Mouse (Mus musculus) spleen, adult 2 months (tissue): ENCODE measurements around the gene Hmga2.

ENCODE experiments used
- CTCF ChIP-seq: fragments of 200-500 bp; IDR thresholded peaks from 2 replicates; pipeline ENCODE4 v1.5.1; 2011; ENCODE audit warnings: mild to moderate bottlenecking, inconsistent platforms; ENCODE audit not compliant: insufficient read depth, insufficient read length, insufficient replicate concordance; ENCODE audit errors: extremely low read depth
- POLR2A ChIP-seq: fragments of 200-500 bp; IDR thresholded peaks from 2 replicates; pipeline ENCODE4 v1.6.1; 2011; ENCODE audit warnings: low read depth, low read length, inconsistent platforms

DNA sequence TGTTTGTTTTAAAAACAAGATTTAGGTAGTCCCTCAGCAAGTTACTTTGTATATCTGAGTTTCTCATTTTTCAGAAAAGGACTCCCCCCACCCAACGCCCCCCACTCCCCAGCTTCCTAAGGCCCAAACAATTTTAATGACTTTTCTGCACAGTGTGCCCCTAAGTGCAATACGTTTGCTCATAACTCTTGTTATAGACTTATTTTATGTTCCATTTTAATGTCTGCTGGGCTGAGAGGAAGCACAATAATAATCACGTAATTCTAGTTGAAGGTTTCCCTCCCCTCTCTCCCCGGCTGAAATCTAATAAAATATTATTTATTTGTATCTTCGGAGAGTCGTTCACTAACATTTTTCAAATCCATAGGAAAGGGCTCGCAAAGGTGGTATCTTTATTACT, 58.1 kb downstream of the Hmga2 start:
- TF ChIP-seq CTCF (no peak), POLR2A (no peak)
